Mouse (Mus musculus) layer of hippocampus, adult 8-10 months (tissue): Measurements from ENCODE around the gene Prrc2b. TPM values are rescaled to one million over a fixed set of nuclear protein-coding genes. Genes with fewer than 3 reads are reported as not detected.
A peak's percentile ranks its signal among the peaks of the same experiment; 100 is the strongest.

Experiments used
- DNase-seq, 2 experiments: peaks; one replicate each; pipeline ENCODE4 v3.0.0; 2022; ENCODE audit warnings: low spot score in 2 of 2
- total RNA-seq, 4 experiments: library from RNA; stranded (reverse); gene quantifications; 2 replicates each; pipeline ENCODE4 v1.2.4; 2022

Gene Prrc2b
- total RNA-seq, 4 experiments from 2014 or later, result 266 to 288 (median 278) TPM

GRCm38 (mm10) chr2:32160967-32161366 is 10.1 kb downstream of the Prrc2b start:
- no peak for DNase-seq

GRCm38 (mm10) chr2:32162102-32162501 is 11.2 kb downstream of the Prrc2b start:
- DNase-seq, result no peak

- no peak for DNase-seq
These were observed 11.8 kb downstream of the Prrc2b start for GRCm38 (mm10) chr2:32162646-32163045.

GRCm38 (mm10) chr2:32163057-32163456 is 12.2 kb downstream of the Prrc2b start:
- no peak for DNase-seq

GRCm38 (mm10) chr2:32164503-32164902 is 13.6 kb downstream of the Prrc2b start:
- DNase-seq, result no peak

- no peak for DNase-seq
These were observed 14.3 kb downstream of the Prrc2b start for GRCm38 (mm10) chr2:32165040-32165800.

- no peak for DNase-seq
These were observed 15.7 kb downstream of the Prrc2b start for GRCm38 (mm10) chr2:32166581-32166980.

GRCm38 (mm10) chr2:32167034-32167770 is 16.3 kb downstream of the Prrc2b start:
- no peak for DNase-seq

GRCm38 (mm10) chr2:32167819-32168218 is 16.9 kb downstream of the Prrc2b start:
- peak; percentile 74 to 82 for DNase-seq

- no peak for DNase-seq
These were observed 18.4 kb downstream of the Prrc2b start for GRCm38 (mm10) chr2:32169292-32169691.

GRCm38 (mm10) chr2:32170010-32170409 is 19.1 kb downstream of the Prrc2b start:
- no peak for DNase-seq

- no peak for DNase-seq
These were observed 21.0 kb downstream of the Prrc2b start for GRCm38 (mm10) chr2:32171658-32172433.

GRCm38 (mm10) chr2:32174170-32174741 is 23.4 kb downstream of the Prrc2b start:
- DNase-seq, result no peak

GRCm38 (mm10) chr2:32175051-32175466 is 24.2 kb downstream of the Prrc2b start:
- peak in 1 of 2 experiments; percentile 72 for DNase-seq

- DNase-seq, result no peak
These were observed 24.6 kb downstream of the Prrc2b start for GRCm38 (mm10) chr2:32175508-32175907.

- DNase-seq, result no peak
These were observed 26.0 kb downstream of the Prrc2b start for GRCm38 (mm10) chr2:32176848-32177247.

GRCm38 (mm10) chr2:32177397-32178060 is 26.6 kb downstream of the Prrc2b start:
- no peak for DNase-seq

- no peak for DNase-seq
These were observed 28.5 kb downstream of the Prrc2b start for GRCm38 (mm10) chr2:32179363-32179762.

GRCm38 (mm10) chr2:32180127-32180526 is 29.2 kb downstream of the Prrc2b start:
- DNase-seq, result no peak

- no peak for DNase-seq
These were observed 30.5 kb downstream of the Prrc2b start for GRCm38 (mm10) chr2:32181364-32181763.

- DNase-seq, result no peak
These were observed 31.2 kb downstream of the Prrc2b start for GRCm38 (mm10) chr2:32182119-32182518.
